Mouse (Mus musculus) megakaryocyte progenitor cell, adult 5-6 weeks (primary cell): ENCODE data around the gene Rnaset2a. TPM values are rescaled to one million over a fixed set of nuclear protein-coding genes. Genes with fewer than 3 reads are reported as not detected.
"Not testable (repeated sequence)": the region's sequence is repeated elsewhere in the genome, so short reads cannot be mapped to it uniquely, and the experiment has no call there.

Experiments
- ATAC-seq: replicated peaks from 2 replicates; pipeline ENCODE4 v1.8.0; 2016; ENCODE audit warnings: mild to moderate bottlenecking, moderate TSS enrichment, inconsistent platforms; ENCODE audit not compliant: poor library complexity
- total RNA-seq, 2 experiments: library from RNA; stranded (forward) in 1 of 2; stranded (reverse) in 1 of 2; fragments of 157-497, 149-512 nt in 1 of 2; fragments of 200-1000 nt in 1 of 2; gene quantifications; 2 replicates each; pipeline versions ENCODE4 v1.2.3 to v1.2.4; 2015 to 2017

The Rnaset2a gene
- total RNA-seq (2015), result 73.9 and 79.4 TPM in 2 replicates
- 72.3 and 80.8 TPM in 2 replicates for total RNA-seq (2017)

GRCm38 (mm10) chr17:8147439-8148316 is at the start of gene Rnaset2a, which contains the start of gene Gm49673:
Rnaset2a (minus strand) TSS chr17:8148097.
Gm49673 (minus strand) TSS chr17:8147788.
- ATAC-seq, result peak; percentile 96

- peak; percentile 58 for ATAC-seq
Measured at GRCm38 (mm10) chr17:8197652-8198051, 49.8 kb upstream of the Rnaset2a start.

- ATAC-seq, result peak; percentile 62
Measured at GRCm38 (mm10) chr17:8195685-8196376, 47.9 kb upstream of the Rnaset2a start.

- no peak for ATAC-seq
Measured at GRCm38 (mm10) chr17:8193678-8194077, 45.8 kb upstream of the Rnaset2a start.

- no peak for ATAC-seq
Measured at GRCm38 (mm10) chr17:8184217-8184616, 36.3 kb upstream of the Rnaset2a start.

- no peak for ATAC-seq
Measured at GRCm38 (mm10) chr17:8183815-8184214, 35.9 kb upstream of the Rnaset2a start.

GRCm38 (mm10) chr17:8177090-8177489 is 29.2 kb upstream of the Rnaset2a start:
- ATAC-seq, result no peak

GRCm38 (mm10) chr17:8171081-8171480 is 23.2 kb upstream of the Rnaset2a start:
- no peak for ATAC-seq

GRCm38 (mm10) chr17:8170331-8170730 is 22.4 kb upstream of the Rnaset2a start:
- peak; percentile 24; the same call in 1 of the 2 replicates for ATAC-seq

GRCm38 (mm10) chr17:8167436-8167835 is 19.5 kb upstream of the Rnaset2a start:
- ATAC-seq, result not testable (repeated sequence)

- not testable (repeated sequence) for ATAC-seq
Measured at GRCm38 (mm10) chr17:8166454-8166853, 18.6 kb upstream of the Rnaset2a start.

GRCm38 (mm10) chr17:8165977-8166376 is 18.1 kb upstream of the Rnaset2a start:
- ATAC-seq, result not testable (repeated sequence)

GRCm38 (mm10) chr17:8165608-8165945 is 17.7 kb upstream of the Rnaset2a start:
- ATAC-seq, result peak; percentile 5; the same call in 1 of the 2 replicates

GRCm38 (mm10) chr17:8164701-8165607 is 17.1 kb upstream of the Rnaset2a start, which contains the start of gene Fgfr1op:
Fgfr1op (plus strand) TSS chr17:8165501.
- ATAC-seq, result peak; percentile 83

- not testable (repeated sequence) for ATAC-seq
Measured at GRCm38 (mm10) chr17:8160969-8161368, 13.1 kb upstream of the Rnaset2a start.

- ATAC-seq, result peak; percentile 82
Measured at GRCm38 (mm10) chr17:8158627-8159026, 10.7 kb upstream of the Rnaset2a start.

GRCm38 (mm10) chr17:8155982-8156381 is 8.1 kb upstream of the Rnaset2a start:
- not testable (repeated sequence) for ATAC-seq

- ATAC-seq, result not testable (repeated sequence)
Measured at GRCm38 (mm10) chr17:8155010-8155409, 7.1 kb upstream of the Rnaset2a start.

- ATAC-seq, result not testable (repeated sequence)
Measured at GRCm38 (mm10) chr17:8146931-8147330, 966 bp downstream of the Rnaset2a start.
